Mouse (Mus musculus): ENCODE results near the gene Syt15.

DNA sequence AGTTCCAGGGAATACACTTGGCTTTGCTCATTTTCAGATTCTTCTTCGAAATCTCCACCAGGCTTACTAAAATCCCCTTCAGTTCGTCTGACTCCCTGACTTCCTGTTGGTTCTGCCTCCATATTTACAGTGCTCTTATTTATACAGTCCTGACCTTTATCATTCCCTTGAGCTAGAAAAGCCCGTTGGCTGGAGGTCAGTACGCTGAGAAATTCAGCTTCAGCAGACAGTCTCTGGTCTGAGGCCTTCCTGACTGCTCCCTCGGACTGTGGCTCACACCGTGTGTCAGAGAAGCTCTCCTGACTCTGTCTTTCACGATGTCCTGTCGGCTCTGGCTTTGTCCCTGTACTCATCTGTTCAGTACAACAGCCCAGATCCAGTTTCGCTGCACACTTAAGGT lies 48.7 kb downstream of the Syt15 start:
- TF ChIP-seq EP300 (IDR thresholded peaks at IDR 0.05; ENCODE audit: insufficient read depth, low read depth, low read length) (no peak), CTCF (IDR thresholded peaks at IDR 0.05; ENCODE audit: low read depth, low read length) (no peak), POLR2A (IDR thresholded peaks at IDR 0.05; ENCODE audit: insufficient read depth, low read length) (no peak)
